Mouse (Mus musculus) neural tube, embryonic 11.5 days (tissue): ENCODE measurements at regions not wholly inside any gene's neighbourhood (a gene's known extent, or its start where the extent isn't known, plus 50 kb on each side); places are given as distances from the start of the nearest gene placed in this dataset.

Source experiments
- ATAC-seq: fragments of 200-750 bp; cut with Nextera tagmentation; 2 replicates; pipeline ENCODE4 v1.8.0; 2017; ENCODE audit warnings: moderate number of reproducible peaks, mild to moderate bottlenecking, moderate TSS enrichment, moderate library complexity; ENCODE audit not compliant: insufficient read depth, low FRiP score, low TSS enrichment
- DNase-seq: peaks from one replicate; pipeline ENCODE4 v3.0.0-alpha.2; 2015; ENCODE audit warnings: low spot score
- H3K27ac ChIP-seq: fragments of 300-500 bp; sonication (generic); 2 replicates; pipeline ENCODE4 v1.5.1; 2014; ENCODE audit warnings: low read depth, mild to moderate bottlenecking, low read length
- H3K27me3 ChIP-seq: fragments of 300-500 bp; sonication (generic); 2 replicates; pipeline ENCODE4 v1.6.1; 2014; ENCODE audit warnings: mild to moderate bottlenecking, low read length, mixed read lengths; ENCODE audit not compliant: control insufficient read depth, insufficient read depth
- H3K36me3 ChIP-seq: fragments of 300-500 bp; sonication (generic); 2 replicates; pipeline ENCODE4 v1.6.1; 2014; ENCODE audit warnings: mild to moderate bottlenecking, low read length, moderate library complexity, mixed read lengths; ENCODE audit not compliant: control insufficient read depth, insufficient read depth
- H3K4me1 ChIP-seq: fragments of 300-500 bp; sonication (generic); 2 replicates; pipeline ENCODE4 v1.6.1; 2014; ENCODE audit warnings: low read length, mixed read lengths; ENCODE audit not compliant: control insufficient read depth, insufficient read depth
- H3K4me2 ChIP-seq: fragments of 300-500 bp; sonication (generic); 2 replicates; pipeline ENCODE4 v1.6.1; 2014; ENCODE audit warnings: low read depth, mild to moderate bottlenecking, moderate library complexity
- H3K4me3 ChIP-seq: fragments of 300-500 bp; sonication (generic); 2 replicates; pipeline ENCODE4 v1.5.1; 2014; ENCODE audit warnings: low read depth, low read length
- H3K9ac ChIP-seq: fragments of 300-500 bp; sonication (generic); 2 replicates; pipeline ENCODE4 v1.6.1; 2014; ENCODE audit warnings: mild to moderate bottlenecking, low read length
- H3K9me3 ChIP-seq: fragments of 300-500 bp; sonication (generic); 2 replicates; pipeline ENCODE4 v1.6.1; 2016; ENCODE audit warnings: low read length; ENCODE audit not compliant: control insufficient read depth
- WGBS: fragments of 180-500 bp; shearing (Covaris S2); extraction: QIAGEN DNeasy Blood & Tissue Kit; methylation state at CpG from one replicate; pipeline ENCODE4 v1.1.7; 2014; 5-methylcytosine and 5-hydroxymethylcytosine counted together

DNA sequence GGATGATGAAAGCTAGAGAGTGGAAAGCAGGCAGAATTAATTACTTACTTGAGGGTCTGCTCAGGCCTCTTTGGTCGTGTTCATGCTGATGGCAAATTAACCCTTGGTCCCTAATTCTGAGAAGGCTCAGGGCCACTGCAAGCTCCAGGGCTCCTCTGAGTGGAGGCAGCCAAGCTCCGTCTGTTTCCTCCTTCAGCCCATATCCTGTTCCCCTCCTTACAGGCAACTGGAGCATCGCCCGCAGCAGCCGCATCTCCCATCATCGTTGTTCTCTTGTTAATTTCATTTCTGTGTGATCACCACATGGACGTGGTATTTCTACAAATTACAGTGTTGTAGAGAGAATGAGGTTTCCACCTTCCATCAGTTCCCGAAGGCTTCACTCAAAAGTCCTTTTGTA lies 513.6 kb upstream of the Nox3 start:
- 91% methylated on average over 8 of the region's 8 CpGs for WGBS
- Histone ChIP-seq H3K27ac (no peak overlapping the region), H3K27me3 (no peaks in the 10 kb centered on the region), H3K9ac (no peak overlapping the region), H3K9me3 (no peaks in the 10 kb centered on the region), H3K4me1 (no peaks in the 10 kb centered on the region), H3K4me3 (no peak overlapping the region), H3K4me2 (no peak overlapping the region), H3K36me3 (no peaks in the 10 kb centered on the region)
- ATAC-seq (no peak), DNase-seq (no peak)

DNA sequence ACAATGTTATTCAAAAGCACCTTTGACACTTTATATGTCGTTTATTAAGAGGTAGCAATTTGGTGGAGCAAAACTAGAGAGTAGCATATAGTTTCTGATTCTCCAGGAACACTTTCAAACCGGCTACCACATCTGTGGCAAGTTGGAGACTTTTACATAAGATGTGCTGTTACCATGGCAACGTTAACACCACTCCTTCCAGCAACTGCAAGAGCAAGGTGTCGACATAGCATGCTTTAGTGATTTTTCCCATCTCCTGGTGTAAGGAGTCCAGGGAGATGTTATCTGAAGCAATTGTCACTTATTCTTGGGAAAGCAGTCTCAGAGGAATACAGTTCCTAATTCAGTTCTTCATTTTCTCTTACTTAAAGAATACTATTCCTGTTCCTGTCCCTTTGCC lies 516.5 kb upstream of the Nox3 start:
- Histone ChIP-seq H3K9ac (no peak overlapping the region), H3K27ac (no peak overlapping the region), H3K9me3 (no peaks in the 10 kb centered on the region), H3K4me3 (no peak overlapping the region), H3K4me1 (0 out of 2 replicates have a peak, but pooled peaks cover 2% of the 10 kb centered on the region), H3K36me3 (no peaks in the 10 kb centered on the region), H3K27me3 (no peaks in the 10 kb centered on the region), H3K4me2 (no peak overlapping the region)
- WGBS: 61% methylated on average over 4 of the region's 4 CpGs
- DNase-seq: no peak
- no peak for ATAC-seq

DNA sequence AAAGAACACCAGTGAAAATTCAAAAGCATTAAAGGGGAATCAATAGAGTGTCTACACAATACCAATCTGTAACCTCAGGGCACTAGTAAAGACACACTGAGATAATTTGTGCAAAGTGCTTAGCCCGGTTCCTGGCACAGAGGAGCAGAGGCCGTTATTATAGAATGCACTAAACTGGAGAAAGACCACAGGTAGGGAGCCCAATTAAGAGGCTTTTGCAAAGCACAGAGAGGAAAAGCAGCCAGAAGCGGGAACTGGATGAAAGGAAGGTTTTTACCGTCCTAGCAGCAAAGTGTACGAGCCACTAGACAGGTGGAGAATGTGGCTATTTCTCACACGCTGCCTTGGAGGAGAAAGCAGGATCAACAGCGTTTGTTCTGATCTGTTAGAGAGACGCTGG lies 518.9 kb upstream of the Nox3 start:
- WGBS: 61% methylated on average over 8 of the region's 8 CpGs
- H3K36me3 ChIP-seq: no peaks in the 10 kb centered on the region
- H3K4me1 ChIP-seq: 0 out of 2 replicates have a peak, but pooled peaks cover 2% of the 10 kb centered on the region
- ATAC-seq: no peak
- no peaks in the 10 kb centered on the region for H3K9me3 ChIP-seq
- H3K9ac ChIP-seq: no peak overlapping the region
- no peak overlapping the region for H3K4me2 ChIP-seq
- H3K4me3 ChIP-seq: no peak overlapping the region
- DNase-seq: no peak
- no peaks in the 10 kb centered on the region for H3K27me3 ChIP-seq
- no peak overlapping the region for H3K27ac ChIP-seq

DNA sequence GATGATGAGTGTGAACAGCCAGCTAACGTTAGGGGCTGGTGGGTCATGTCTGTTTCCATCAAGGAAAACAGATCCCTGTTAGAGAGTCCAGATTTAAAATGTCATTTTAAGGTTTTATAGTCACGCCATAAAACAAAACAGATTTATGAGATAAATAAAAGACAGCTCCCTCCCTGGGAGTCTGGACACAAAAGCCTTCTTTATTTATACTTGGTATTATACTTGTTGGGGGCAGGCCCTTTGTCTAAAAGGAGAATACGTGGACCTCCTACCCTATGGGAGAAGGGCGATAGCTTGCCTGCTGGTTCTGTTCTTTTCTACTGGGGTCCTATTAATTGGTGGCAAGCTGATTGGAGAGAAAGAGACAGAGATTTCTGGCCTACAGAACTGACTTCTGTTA lies 520.1 kb upstream of the Nox3 start:
- ATAC-seq: no peak

DNA sequence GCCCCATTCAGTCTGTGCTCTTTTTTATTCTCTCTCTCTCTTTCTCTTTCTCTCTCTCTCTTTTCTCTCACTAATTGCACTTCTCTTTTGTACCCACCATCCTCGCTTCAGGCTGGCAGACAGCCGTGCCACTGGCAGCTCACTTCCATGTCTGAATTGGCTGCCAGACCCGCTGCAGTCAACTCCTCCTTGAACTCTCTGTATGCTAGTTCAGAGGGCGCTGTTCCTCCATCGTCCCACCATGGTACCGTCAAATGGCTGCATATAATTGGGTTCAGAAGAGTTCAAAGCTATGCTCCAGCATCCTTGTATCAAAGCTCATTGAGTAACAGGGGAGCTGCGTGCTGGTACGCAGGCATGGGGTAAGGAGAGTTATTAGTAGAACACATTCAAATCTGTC lies 520.7 kb upstream of the Nox3 start:
- H3K27ac ChIP-seq: no peak overlapping the region
- ATAC-seq: no peak
- no peak for DNase-seq
- no peak overlapping the region for H3K4me3 ChIP-seq
- H3K4me2 ChIP-seq: no peak overlapping the region
- 0 out of 2 replicates have a peak, but pooled peaks cover 2% of the 10 kb centered on the region for H3K4me1 ChIP-seq
- H3K9ac ChIP-seq: no peak overlapping the region
- no peaks in the 10 kb centered on the region for H3K36me3 ChIP-seq
- H3K9me3 ChIP-seq: no peaks in the 10 kb centered on the region
- 77% methylated on average over 8 of the region's 8 CpGs for WGBS
- H3K27me3 ChIP-seq: no peaks in the 10 kb centered on the region

More for the DNA sequence above, 520.1 kb upstream of the Nox3 start:
- WGBS: 41% methylated on average over 4 of the region's 4 CpGs
- Histone ChIP-seq H3K27me3 (no peaks in the 10 kb centered on the region), H3K9me3 (no peaks in the 10 kb centered on the region), H3K36me3 (no peaks in the 10 kb centered on the region), H3K4me1 (0 out of 2 replicates have a peak, but pooled peaks cover 2% of the 10 kb centered on the region), H3K9ac (no peak overlapping the region), H3K4me2 (no peak overlapping the region), H3K27ac (no peak overlapping the region), H3K4me3 (no peak overlapping the region)
- no peak for DNase-seq

DNA sequence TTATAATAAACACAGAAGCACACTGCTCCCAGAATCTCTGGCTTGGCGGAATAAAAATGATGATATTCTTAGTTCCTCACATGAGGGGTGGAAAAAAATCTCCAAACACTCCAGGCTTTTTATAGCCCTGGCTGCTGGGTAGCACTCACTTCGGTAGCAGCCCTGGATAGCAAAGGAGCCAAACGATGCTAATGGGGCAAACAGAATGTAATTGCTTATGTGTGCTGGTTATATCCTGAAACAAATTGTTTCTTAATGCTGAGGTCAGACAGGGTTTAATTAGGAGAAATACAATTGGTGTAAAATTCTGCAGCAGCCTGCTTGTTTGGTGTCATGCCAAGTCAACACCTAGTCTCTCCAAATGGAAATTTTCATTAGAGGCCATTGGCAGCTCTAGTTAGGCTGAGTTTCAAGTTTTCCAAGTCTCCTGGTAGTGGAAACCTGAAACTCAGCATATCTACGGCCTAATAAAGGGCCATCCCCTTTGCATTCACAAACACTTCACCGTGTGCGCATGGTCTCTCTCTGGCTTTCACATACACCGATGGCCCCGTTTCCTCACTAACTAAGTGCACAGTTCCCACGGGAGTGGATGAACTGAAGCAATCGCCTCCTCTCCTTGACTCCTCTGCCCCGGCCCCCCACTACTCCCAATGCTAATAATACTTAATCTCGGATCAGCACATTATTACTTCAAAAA lies 524.8 kb upstream of the Nox3 start:
- H3K4me1 ChIP-seq: 0 out of 2 replicates have a peak, but pooled peaks cover 2% of the 10 kb centered on the region
- ATAC-seq (no peak), DNase-seq (no peak)
- no peaks in the 10 kb centered on the region for H3K9me3 ChIP-seq
- no peaks in the 10 kb centered on the region for H3K27me3 ChIP-seq
- WGBS: 75% methylated on average over 12 of the region's 12 CpGs
- H3K36me3 ChIP-seq: no peaks in the 10 kb centered on the region
- H3K27ac ChIP-seq: no peak overlapping the region
- H3K4me2 ChIP-seq: no peak overlapping the region
- H3K4me3 ChIP-seq: no peak overlapping the region
- no peak overlapping the region for H3K9ac ChIP-seq

DNA sequence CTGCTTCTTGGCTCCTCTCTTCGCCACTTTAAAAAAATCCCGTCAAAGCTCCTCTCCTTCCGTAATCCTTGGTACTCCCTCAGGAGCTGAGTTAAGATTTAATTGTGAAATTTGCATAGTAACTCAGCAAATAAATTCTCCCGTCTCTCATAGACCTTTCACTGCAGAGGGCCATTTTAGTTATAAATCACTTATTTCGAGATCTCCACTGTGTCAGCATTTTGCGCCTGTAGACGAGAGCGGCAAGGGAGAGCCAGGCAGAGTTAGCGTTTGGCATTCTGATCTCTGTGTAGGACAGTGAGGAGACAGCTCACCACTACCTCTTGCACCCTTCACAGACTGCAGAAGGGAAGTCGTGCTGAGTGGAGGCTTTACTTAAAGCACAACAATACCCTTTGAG lies 531.8 kb upstream of the Nox3 start:
- no peak overlapping the region for H3K4me3 ChIP-seq
- H3K4me2 ChIP-seq: no peak overlapping the region
- DNase-seq: no peak
- H3K27ac ChIP-seq: no peak overlapping the region
- no peaks in the 10 kb centered on the region for H3K9me3 ChIP-seq
- H3K4me1 ChIP-seq: no peaks in the 10 kb centered on the region
- H3K27me3 ChIP-seq: no peaks in the 10 kb centered on the region
- no peak for ATAC-seq
- H3K36me3 ChIP-seq: no peaks in the 10 kb centered on the region
- no peak overlapping the region for H3K9ac ChIP-seq
- WGBS: 75% methylated on average over 10 of the region's 10 CpGs

DNA sequence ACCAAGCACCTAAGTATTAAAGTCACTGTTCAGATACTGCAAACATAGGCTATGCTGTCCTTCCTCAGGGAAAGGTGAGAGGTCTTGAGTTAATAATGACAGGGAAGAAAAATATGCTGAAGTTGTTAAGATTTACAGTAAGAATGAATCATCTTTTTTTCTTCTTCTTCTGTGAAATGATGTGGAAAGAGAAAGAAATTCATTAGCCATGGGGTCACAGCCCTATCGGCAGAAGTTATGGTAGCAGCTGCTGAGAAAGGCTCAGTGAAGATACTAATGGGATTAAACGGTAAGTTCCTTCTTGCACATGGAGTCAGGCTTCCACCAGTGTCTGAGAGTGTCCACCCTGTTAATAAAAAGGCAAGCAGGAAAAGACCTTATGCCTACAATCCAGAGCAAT lies 533.9 kb upstream of the Nox3 start:
- DNase-seq: no peak

DNA sequence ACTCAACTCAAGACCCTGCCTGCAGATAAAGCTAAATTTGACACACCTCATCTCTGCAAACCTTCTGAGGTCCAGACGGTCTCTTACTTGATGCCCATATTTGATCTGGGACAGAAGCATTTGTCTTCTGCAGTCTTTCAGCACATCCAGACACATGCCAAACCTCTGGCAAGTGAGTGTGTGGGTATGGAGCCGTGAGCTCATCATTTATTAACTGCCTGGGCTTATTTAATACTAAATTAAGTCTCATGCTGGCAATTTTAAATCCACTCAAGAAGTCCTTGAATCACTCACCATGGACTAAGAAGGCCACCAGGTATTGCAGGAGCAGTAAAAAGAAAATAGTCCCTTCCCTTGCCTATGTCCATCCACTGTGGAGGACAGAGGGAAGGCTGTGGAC lies 554.4 kb upstream of the Nox3 start:
- no peak overlapping the region for H3K4me3 ChIP-seq
- no peak for DNase-seq
- H3K4me1 ChIP-seq: no peaks in the 10 kb centered on the region
- no peak overlapping the region for H3K4me2 ChIP-seq
- WGBS: 93% methylated on average over 2 of the region's 2 CpGs
- no peaks in the 10 kb centered on the region for H3K27me3 ChIP-seq
- no peak overlapping the region for H3K27ac ChIP-seq
- H3K36me3 ChIP-seq: no peaks in the 10 kb centered on the region
- no peak for ATAC-seq
- no peak overlapping the region for H3K9ac ChIP-seq
- H3K9me3 ChIP-seq: no peaks in the 10 kb centered on the region

More for the DNA sequence above, 533.9 kb upstream of the Nox3 start:
- WGBS: 52% methylated on average over 2 of the region's 2 CpGs
- ATAC-seq: no peak
- Histone ChIP-seq H3K4me2 (no peak overlapping the region), H3K36me3 (no peaks in the 10 kb centered on the region), H3K9me3 (no peaks in the 10 kb centered on the region), H3K9ac (no peak overlapping the region), H3K27ac (no peak overlapping the region), H3K27me3 (no peaks in the 10 kb centered on the region), H3K4me3 (no peak overlapping the region), H3K4me1 (no peaks in the 10 kb centered on the region)
